Mouse (Mus musculus): ENCODE results near the gene Ccdc183.
A peak's percentile ranks its signal among the peaks of the same experiment; 100 is the strongest.

The Ccdc183 gene

GRCm38 (mm10) chr2:25617578-25617977, at the start of gene Ccdc183:
Ccdc183 (minus strand) TSS chr2:25617678.
- DNase-seq: no peak

GRCm38 (mm10) chr2:25666516-25666915, 49.0 kb upstream of the Ccdc183 start:
- no peak for DNase-seq

- DNase-seq: no peak
Observed at GRCm38 (mm10) chr2:25664125-25664524, 46.6 kb upstream of the Ccdc183 start.

- peak; percentile 71 for DNase-seq
Observed at GRCm38 (mm10) chr2:25663511-25663910, 46.0 kb upstream of the Ccdc183 start.

- no peak for DNase-seq
Observed at GRCm38 (mm10) chr2:25661245-25661970, 43.9 kb upstream of the Ccdc183 start.

GRCm38 (mm10) chr2:25660279-25660678, 42.8 kb upstream of the Ccdc183 start:
- no peak for DNase-seq

- DNase-seq: no peak
Observed at GRCm38 (mm10) chr2:25657652-25658051, 40.2 kb upstream of the Ccdc183 start, which contains the start of gene Lcn5. Lcn5 (plus strand) TSS chr2:25657952.

GRCm38 (mm10) chr2:25657246-25657645, 39.8 kb upstream of the Ccdc183 start:
- DNase-seq: no peak

GRCm38 (mm10) chr2:25656691-25657090, 39.2 kb upstream of the Ccdc183 start:
- DNase-seq: no peak

- DNase-seq: no peak
Observed at GRCm38 (mm10) chr2:25654502-25654901, 37.0 kb upstream of the Ccdc183 start.

GRCm38 (mm10) chr2:25652902-25653301, 35.4 kb upstream of the Ccdc183 start, which contains the start of gene Lcn8:
Lcn8 (plus strand) TSS chr2:25653120.
- no peak for DNase-seq

GRCm38 (mm10) chr2:25639890-25640289, 22.4 kb upstream of the Ccdc183 start:
- DNase-seq: peak; percentile 65

- DNase-seq: no peak
Observed at GRCm38 (mm10) chr2:25634046-25634445, 16.6 kb upstream of the Ccdc183 start.

- DNase-seq: no peak
Observed at GRCm38 (mm10) chr2:25633616-25634015, 16.1 kb upstream of the Ccdc183 start.

- peak; percentile 53 for DNase-seq
Observed at GRCm38 (mm10) chr2:25628738-25629137, 11.3 kb upstream of the Ccdc183 start.

- DNase-seq: no peak
Observed at GRCm38 (mm10) chr2:25627811-25628210, 10.3 kb upstream of the Ccdc183 start, which contains the start of gene Fcna. Fcna (minus strand) TSS chr2:25628030.

GRCm38 (mm10) chr2:25625986-25626385, 8.5 kb upstream of the Ccdc183 start:
- DNase-seq: no peak

GRCm38 (mm10) chr2:25621229-25622200, 4.0 kb upstream of the Ccdc183 start, which contains the start of gene Tmem141:
Tmem141 (minus strand) TSS chr2:25622005.
- peak; percentile 95 for DNase-seq

GRCm38 (mm10) chr2:25620852-25621228, 3.4 kb upstream of the Ccdc183 start:
- no peak for DNase-seq

- no peak for DNase-seq
Observed at GRCm38 (mm10) chr2:25620386-25620785, 2.9 kb upstream of the Ccdc183 start.

GRCm38 (mm10) chr2:25616398-25616797, 1.1 kb downstream of the Ccdc183 start:
- DNase-seq: no peak

- no peak for DNase-seq
Observed at GRCm38 (mm10) chr2:25608671-25609070, 8.8 kb downstream of the Ccdc183 start.
